Mouse (Mus musculus) heart, adult 2 months (tissue): ENCODE measurements at regions not wholly inside any gene's neighbourhood (a gene's known extent, or its start where the extent isn't known, plus 50 kb on each side); places are given as distances from the start of the nearest gene placed in this dataset.

ENCODE experiments used
- DNase-seq, 2 experiments: peaks; one replicate each; pipeline ENCODE4 v3.0.0; 2021
- H3K27ac ChIP-seq: fragments of 200-600 bp; 2 replicates; pipeline ENCODE4 v1.8.1; 2022
- H3K27me3 ChIP-seq: fragments of 200-500 bp; 2 replicates; pipeline ENCODE4 v1.6.1; 2012; ENCODE audit warnings: mild to moderate bottlenecking, low read length, inconsistent platforms, mixed read lengths; ENCODE audit not compliant: control insufficient read depth, insufficient read depth
- H3K36me3 ChIP-seq: fragments of 200-500 bp; 2 replicates; pipeline ENCODE4 v1.6.1; 2012; ENCODE audit warnings: low read length, inconsistent platforms; ENCODE audit not compliant: control insufficient read depth, insufficient read depth
- H3K4me1 ChIP-seq: fragments of 200-500 bp; 2 replicates; pipeline ENCODE4 v1.6.1; 2011; ENCODE audit warnings: low read length; ENCODE audit not compliant: control insufficient read depth, insufficient read depth
- H3K4me3 ChIP-seq: fragments of 200-600 bp; 2 replicates; pipeline ENCODE4 v1.8.1; 2022
- H3K79me2 ChIP-seq: fragments of 200-500 bp; replicated peaks from 2 replicates; pipeline ENCODE4 v1.6.1; 2012; ENCODE audit warnings: mild to moderate bottlenecking, inconsistent platforms, low read length, moderate library complexity, mixed read lengths; ENCODE audit not compliant: control insufficient read depth, insufficient read depth
- H3K9ac ChIP-seq: fragments of 200-500 bp; 2 replicates; pipeline ENCODE4 v1.6.1; 2012; ENCODE audit warnings: low read depth, mild to moderate bottlenecking, control low read depth, inconsistent platforms, low read length, mixed read lengths
- CTCF ChIP-seq: fragments of 200-600 bp; IDR thresholded peaks from 2 replicates; pipeline ENCODE4 v1.8.1; 2022; ENCODE audit warnings: antibody characterized with exemption, mild to moderate bottlenecking, moderate library complexity
- EP300 ChIP-seq: fragments of 200-500 bp; IDR thresholded peaks from 2 replicates; pipeline ENCODE4 v1.6.1; 2011; ENCODE audit warnings: low read depth, low read length, control low read depth; ENCODE audit not compliant: insufficient read depth
- POLR2A ChIP-seq: fragments of 200-500 bp; IDR thresholded peaks from 2 replicates; pipeline ENCODE4 v1.6.1; 2011; ENCODE audit warnings: mild to moderate bottlenecking, low read depth, low read length, control low read depth; ENCODE audit not compliant: insufficient read depth
- WGBS: fragments of 180-500 bp; shearing (Covaris S2); methylation state at CpG from one replicate; pipeline ENCODE4 v1.1.7; 2018; 5-methylcytosine and 5-hydroxymethylcytosine counted together
- intact Hi-C: fragments of 180-260 bp; cut with DNase I; formaldehyde crosslinking; loops from one replicate; pipeline ENCODE4 v1.15.1; 2025

DNA sequence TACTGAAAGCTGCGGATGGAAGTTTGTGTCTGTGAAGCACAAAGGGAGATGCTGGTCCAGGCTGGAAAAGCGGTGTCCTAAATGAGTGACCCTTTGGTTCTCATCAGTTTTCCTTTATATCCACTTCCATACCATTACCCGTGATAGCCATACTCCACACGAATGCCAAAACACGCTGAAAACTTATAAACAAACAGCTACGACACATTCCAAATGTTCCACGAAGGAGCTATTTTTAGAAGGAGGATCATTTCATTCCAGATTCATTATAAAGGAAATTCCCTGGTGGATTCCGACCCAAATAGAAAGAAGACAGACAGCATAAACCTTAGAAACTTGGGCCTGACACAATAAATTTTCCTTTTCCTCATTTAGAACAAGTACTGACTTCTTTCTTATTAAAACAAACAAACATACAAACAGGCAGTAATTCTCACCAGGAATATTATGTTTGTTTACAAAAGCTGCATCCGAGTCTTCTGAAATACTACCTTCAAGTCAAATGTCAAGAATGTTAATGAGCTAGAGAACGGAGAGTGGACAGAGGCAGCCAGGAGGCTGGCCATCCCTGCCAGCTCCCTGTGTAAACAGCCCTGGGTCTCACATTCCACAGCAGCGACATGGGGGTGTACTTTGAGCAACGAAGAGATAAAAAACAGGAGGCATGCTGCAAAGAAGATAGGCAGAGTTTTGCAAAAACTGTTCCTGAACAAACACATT, 96.4 kb upstream of the Cdc42ep3 start:
- H3K27ac ChIP-seq: peak overlapping the region; percentile 57

DNA sequence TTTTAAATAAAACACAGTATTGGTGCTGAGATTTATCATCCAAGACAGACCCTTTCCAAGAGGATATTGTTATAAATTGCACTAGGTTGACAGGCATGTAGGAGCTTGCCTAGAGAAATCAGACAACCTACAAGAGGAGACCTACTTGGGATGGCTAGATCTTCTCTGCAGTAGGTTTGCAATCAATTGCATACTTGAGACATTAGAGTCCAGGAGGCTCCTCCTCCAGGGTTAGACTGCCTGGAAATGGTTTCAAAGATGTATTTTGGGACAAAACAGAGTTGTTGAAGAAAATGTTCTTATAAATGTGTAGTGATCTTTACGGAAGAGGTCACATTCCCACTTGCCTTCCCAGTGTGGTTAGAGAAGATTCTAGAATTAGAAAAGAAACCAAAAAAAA, 98.9 kb upstream of the Cdc42ep3 start:
- TF ChIP-seq EP300 (no peak), POLR2A (no peak), CTCF (no peak)
- H3K9ac ChIP-seq: no peak overlapping the region
- H3K27ac ChIP-seq: no peak overlapping the region
- no peak overlapping the region for H3K4me3 ChIP-seq
- no peaks in the 10 kb centered on the region for H3K27me3 ChIP-seq
- intact Hi-C loops: loop anchor here (5.0 kb wide), 1 partner anchor 97 kb away; the partner anchor contains the start of gene Cdc42ep3
- H3K79me2 ChIP-seq: no peaks in the 10 kb centered on the region
- DNase-seq: no peak
- peaks cover 3% of the 10 kb centered on the region; the same call in 1 of the 2 replicates for H3K36me3 ChIP-seq
- H3K4me1 ChIP-seq: peaks cover 5% of the 10 kb centered on the region
- WGBS: 97% methylated on average over 1 of the region's 1 CpGs

More for the DNA sequence above, 96.4 kb upstream of the Cdc42ep3 start:
- H3K27me3 ChIP-seq: no peaks in the 10 kb centered on the region
- peaks cover 3% of the 10 kb centered on the region; the same call in 1 of the 2 replicates for H3K36me3 ChIP-seq
- WGBS: 17% methylated on average over 12 of the region's 12 CpGs
- TF ChIP-seq EP300 (no peak), CTCF (no peak), POLR2A (no peak)
- peaks cover 5% of the 10 kb centered on the region for H3K4me1 ChIP-seq
- DNase-seq: peak in 1 of 2 experiments; percentile 24
- peak overlapping the region; percentile 13 for H3K4me3 ChIP-seq
- intact Hi-C loops: loop anchor here (5.0 kb wide), 1 partner anchor 94 kb away; the partner anchor contains the start of gene Cdc42ep3
- H3K9ac ChIP-seq: 0 out of 2 replicates have a peak overlapping the region, but pooled peaks have one; percentile 48
- H3K79me2 ChIP-seq: no peaks in the 10 kb centered on the region

- 56% methylated on average over 5 of the region's 5 CpGs for WGBS
- Histone ChIP-seq H3K4me1 (peaks cover 5% of the 10 kb centered on the region), H3K27ac (no peak overlapping the region), H3K4me3 (no peak overlapping the region), H3K36me3 (peaks cover 3% of the 10 kb centered on the region; the same call in 1 of the 2 replicates), H3K27me3 (no peaks in the 10 kb centered on the region), H3K79me2 (no peaks in the 10 kb centered on the region), H3K9ac (no peak overlapping the region)
- TF ChIP-seq EP300: no peak
- TF ChIP-seq CTCF: no peak
- TF ChIP-seq POLR2A: no peak
- intact Hi-C loops: loop anchor here (5.0 kb wide), 1 partner anchor 97 kb away; the partner anchor contains the start of gene Cdc42ep3
- no peak for DNase-seq
Observed at GRCm38 (mm10) chr17:79454526-79454925, 99.6 kb upstream of the Cdc42ep3 start.

DNA sequence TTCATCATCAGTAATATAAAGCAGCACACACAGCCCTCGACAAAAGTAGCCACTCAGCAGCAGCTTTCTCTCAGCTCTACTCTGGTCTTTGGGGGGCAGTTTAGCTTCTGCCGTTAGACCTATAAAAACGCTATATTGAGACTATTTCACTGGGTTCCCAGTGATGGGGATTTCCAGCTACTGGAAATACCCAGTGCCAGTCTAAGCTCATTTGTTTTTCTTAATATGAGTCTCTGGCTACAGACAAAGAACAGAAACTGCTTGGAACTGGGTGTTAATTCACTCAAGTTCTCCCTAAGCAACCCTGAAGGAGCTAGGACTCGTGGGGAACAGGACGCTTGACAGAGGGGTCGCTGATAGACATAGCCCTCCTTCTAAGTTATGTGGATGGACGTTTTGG, 100.3 kb upstream of the Cdc42ep3 start:
- H3K4me1 ChIP-seq: peaks cover 5% of the 10 kb centered on the region
- DNase-seq: no peak
- peaks cover 3% of the 10 kb centered on the region; the same call in 1 of the 2 replicates for H3K36me3 ChIP-seq
- no peak overlapping the region for H3K4me3 ChIP-seq
- H3K9ac ChIP-seq: no peak overlapping the region
- WGBS: 80% methylated on average over 7 of the region's 7 CpGs
- TF ChIP-seq POLR2A: no peak
- no peak for TF ChIP-seq EP300
- no peak for TF ChIP-seq CTCF
- no peaks in the 10 kb centered on the region for H3K79me2 ChIP-seq
- no peak overlapping the region for H3K27ac ChIP-seq
- intact Hi-C loops: no loop called here
- no peaks in the 10 kb centered on the region for H3K27me3 ChIP-seq

- intact Hi-C loops: no loop called here
Observed at GRCm38 (mm10) chr17:79457636-79458035, 102.7 kb upstream of the Cdc42ep3 start.

DNA sequence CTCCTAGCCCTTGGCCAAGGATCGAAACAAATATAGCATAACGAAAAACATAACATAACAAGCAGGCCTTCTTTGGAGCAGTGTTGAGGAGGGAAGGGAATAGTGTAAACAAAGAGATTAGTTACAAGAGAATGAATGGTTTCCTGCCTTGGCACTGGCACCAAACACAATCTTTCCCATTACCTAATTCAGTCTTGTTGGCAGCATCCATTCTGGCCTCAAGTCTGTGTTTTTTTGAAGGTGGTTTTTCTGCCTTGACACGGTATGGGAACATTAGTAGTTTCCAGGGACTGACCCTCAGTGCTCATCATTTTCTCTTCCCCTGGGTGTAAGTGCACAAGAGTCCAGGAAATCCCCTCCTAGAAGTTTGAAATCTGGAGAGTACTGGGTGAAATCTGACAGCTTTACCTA, 106.8 kb upstream of the Cdc42ep3 start:
- TF ChIP-seq EP300 (no peak), CTCF (no peak), POLR2A (no peak)
- H3K9ac ChIP-seq: no peak overlapping the region
- intact Hi-C loops: no loop called here
- no peak overlapping the region for H3K27ac ChIP-seq
- H3K27me3 ChIP-seq: no peaks in the 10 kb centered on the region
- WGBS: 56% methylated on average over 3 of the region's 3 CpGs
- H3K79me2 ChIP-seq: no peaks in the 10 kb centered on the region
- no peaks in the 10 kb centered on the region for H3K36me3 ChIP-seq
- DNase-seq: no peak
- no peaks in the 10 kb centered on the region for H3K4me1 ChIP-seq
- H3K4me3 ChIP-seq: no peak overlapping the region

More at GRCm38 (mm10) chr17:79457636-79458035, 102.7 kb upstream of the Cdc42ep3 start:
- TF ChIP-seq POLR2A (no peak), CTCF (no peak), EP300 (no peak)
- no peak for DNase-seq
- H3K79me2 ChIP-seq: no peaks in the 10 kb centered on the region
- H3K27ac ChIP-seq: no peak overlapping the region
- no peak overlapping the region for H3K4me3 ChIP-seq
- no peaks in the 10 kb centered on the region for H3K27me3 ChIP-seq
- 51% methylated on average over 5 of the region's 5 CpGs for WGBS
- H3K36me3 ChIP-seq: no peaks in the 10 kb centered on the region
- no peak overlapping the region for H3K9ac ChIP-seq
- H3K4me1 ChIP-seq: 0 out of 2 replicates have a peak, but pooled peaks cover 2% of the 10 kb centered on the region
